Mouse (Mus musculus) ES-E14 (cell line): Measurements from ENCODE around the gene Zkscan5. TPM values are rescaled to one million over a fixed set of nuclear protein-coding genes. Genes with fewer than 3 reads are reported as not detected.
"Not testable (repeated sequence)": the region's sequence is repeated elsewhere in the genome, so short reads cannot be mapped to it uniquely, and the experiment has no call there.

Experiments used
- DNase-seq: peaks from one replicate; pipeline ENCODE4 v3.0.0-alpha.2; 2013; ENCODE audit warnings: low read depth, low spot score
- H3K27ac ChIP-seq: 2 replicates; pipeline ENCODE4 v1.5.1; 2012; ENCODE audit warnings: low read depth, mild to moderate bottlenecking, low read length, moderate library complexity, mixed read lengths; ENCODE audit not compliant: poor library complexity, insufficient read depth, severe bottlenecking
- H3K36me3 ChIP-seq: 2 replicates; pipeline ENCODE4 v1.6.1; 2012; ENCODE audit warnings: mild to moderate bottlenecking, low read length, moderate library complexity, mixed read lengths; ENCODE audit not compliant: control insufficient read depth, poor library complexity, insufficient read depth, severe bottlenecking
- H3K4me1 ChIP-seq, 2 experiments: fragments of 150-350 bp in 1 of 2; sonication (generic) in 1 of 2; 2 replicates each; pipeline ENCODE4 v1.6.1; 2012; ENCODE audit warnings: low read length in 2 of 2, mild to moderate bottlenecking in 1 of 2, mixed read lengths in 1 of 2; ENCODE audit not compliant: control insufficient read depth in 2 of 2, insufficient read depth in 2 of 2, poor library complexity in 1 of 2
- H3K4me3 ChIP-seq, 2 experiments: fragments of 150-350 bp in 1 of 2; sonication (generic) in 1 of 2; 2 replicates each; pipeline ENCODE4 v1.5.1; 2012; ENCODE audit warnings: low read length in 2 of 2, low read depth in 1 of 2, mild to moderate bottlenecking in 1 of 2, mixed read lengths in 1 of 2; ENCODE audit not compliant: insufficient read depth in 1 of 2, poor library complexity in 1 of 2, severe bottlenecking in 1 of 2
- H3K9ac ChIP-seq: 2 replicates; pipeline ENCODE4 v1.6.1; 2012; ENCODE audit warnings: low read depth, mild to moderate bottlenecking, low read length, mixed read lengths; ENCODE audit not compliant: poor library complexity, insufficient read depth, severe bottlenecking
- H3K9me3 ChIP-seq: fragments of 150-350 bp; sonication (generic); 2 replicates; pipeline ENCODE4 v1.6.1; 2012; ENCODE audit warnings: low read depth, mild to moderate bottlenecking, low read length; ENCODE audit not compliant: control insufficient read depth, insufficient read depth
- CHD2 ChIP-seq: IDR thresholded peaks from 2 replicates; pipeline ENCODE4 v1.6.1; 2014; ENCODE audit warnings: mild to moderate bottlenecking, low read depth, low read length, inconsistent platforms
- HCFC1 ChIP-seq: IDR thresholded peaks from 2 replicates; pipeline ENCODE4 v1.6.1; 2012; ENCODE audit warnings: low read length, inconsistent platforms, borderline replicate concordance; ENCODE audit not compliant: insufficient read depth
- MAFK ChIP-seq: IDR thresholded peaks from 2 replicates; pipeline ENCODE4 v1.6.1; 2014; ENCODE audit warnings: mild to moderate bottlenecking, low read depth, low read length, inconsistent platforms; ENCODE audit not compliant: insufficient read depth
- ZC3H11A ChIP-seq: IDR thresholded peaks from 2 replicates; pipeline ENCODE4 v1.6.1; 2012; ENCODE audit warnings: low read depth, mild to moderate bottlenecking, inconsistent platforms, low read length, borderline replicate concordance
- ZNF384 ChIP-seq: IDR thresholded peaks from 2 replicates; pipeline ENCODE4 v1.6.1; 2012; ENCODE audit warnings: low read depth, low read length, inconsistent platforms
- in situ Hi-C, 2 experiments: fragments of 600-800 bp; cut with MboI; formaldehyde crosslinking; loops; one replicate each; pipeline ENCODE4 v1.15.1; 2025; ENCODE audit warnings: low sequenced_read_pairs in 2 of 2, inconsistent platforms in 1 of 2; ENCODE audit not compliant: unreplicated experiment in 2 of 2
- total RNA-seq: library from RNA; depleted of rRNA; stranded (reverse); fragments of 300-350 nt; gene quantifications from 2 replicates; pipeline ENCODE4 v1.2.3, GENCODE M21; 2012

Zkscan5 gene
- total RNA-seq, 1 experiment, result 16.9 TPM

DNA sequence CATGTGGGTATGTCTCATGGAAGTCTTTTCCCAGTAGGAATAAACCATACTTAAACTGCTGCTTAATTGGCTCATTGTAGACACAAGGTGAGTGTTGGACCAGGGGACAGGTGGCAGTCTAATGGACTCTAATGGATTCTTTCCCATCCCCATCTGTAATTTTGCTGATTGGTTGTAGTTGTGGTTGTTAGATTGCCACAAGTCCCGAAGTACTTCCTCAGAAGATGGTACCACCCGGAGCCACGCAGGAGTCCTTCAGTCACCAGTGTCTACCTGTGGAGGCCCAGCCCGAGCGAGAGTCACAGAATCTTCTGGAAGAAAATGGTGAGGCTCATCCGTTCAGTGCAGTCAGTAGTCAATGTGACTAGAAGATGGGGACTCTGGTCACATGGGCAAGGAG lies 3.0 kb downstream of the Zkscan5 start:
- H3K9me3 ChIP-seq, result no peaks in the 10 kb centered on the region
- H3K4me1 ChIP-seq, result peaks cover 0 to 5% of the 10 kb centered on the region in 2 experiments; a peak in 1 of 4 replicates
- no peak for TF ChIP-seq HCFC1
- no peak for TF ChIP-seq ZC3H11A
- TF ChIP-seq MAFK, result no peak
- TF ChIP-seq ZNF384, result no peak
- TF ChIP-seq CHD2, result no peak
- DNase-seq, result no peak
- no peak overlapping the region for H3K9ac ChIP-seq
- H3K4me3 ChIP-seq, result no peak overlapping the region
- in situ Hi-C loops, result no loop called here
- no peaks in the 10 kb centered on the region; the same call in 1 of the 2 replicates for H3K36me3 ChIP-seq
- H3K27ac ChIP-seq, result no peak overlapping the region

DNA sequence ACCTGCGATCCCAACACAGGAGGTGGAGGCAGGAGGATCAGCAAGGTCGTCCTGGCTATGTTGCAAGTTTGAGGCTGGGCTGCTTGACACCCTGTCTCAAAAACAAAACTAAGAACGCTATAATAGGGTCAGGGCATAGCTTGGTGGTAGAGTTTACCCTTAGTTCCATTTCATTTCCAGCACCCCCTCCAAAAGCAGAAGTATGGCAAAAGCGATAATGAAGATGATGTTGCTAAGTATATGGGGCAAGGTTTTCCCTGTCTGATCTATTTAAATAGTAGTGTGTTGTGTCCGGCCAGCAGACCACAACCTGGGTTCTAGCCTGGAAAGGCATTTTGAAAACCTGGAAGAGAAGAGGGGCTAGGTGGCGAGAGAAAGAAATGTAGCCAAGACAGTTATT lies 3.6 kb downstream of the Zkscan5 start:
- in situ Hi-C loops, result no loop called here
- no peak for DNase-seq
- Histone ChIP-seq H3K4me3 (no peak overlapping the region), H3K27ac (no peak overlapping the region; the same call in 1 of the 2 replicates), H3K36me3 (no peaks in the 10 kb centered on the region; the same call in 1 of the 2 replicates), H3K4me1 (peaks cover 0 to 5% of the 10 kb centered on the region in 2 experiments; a peak in 1 of 4 replicates), H3K9ac (no peak overlapping the region; the same call in 1 of the 2 replicates), H3K9me3 (no peaks in the 10 kb centered on the region)
- TF ChIP-seq MAFK, result no peak
- TF ChIP-seq CHD2, result no peak
- no peak for TF ChIP-seq ZNF384
- TF ChIP-seq HCFC1, result no peak
- no peak for TF ChIP-seq ZC3H11A

- H3K27ac ChIP-seq, H3K9ac ChIP-seq, in situ Hi-C loops, DNase-seq, H3K36me3 ChIP-seq, H3K4me1 ChIP-seq, H3K9me3 ChIP-seq: not testable (repeated sequence)
- H3K4me3 ChIP-seq, result peak overlapping the region in 1 of 2 experiments; percentile 42; a peak in 2 of 4 replicates
These were observed 4.0 kb downstream of the Zkscan5 start for GRCm38 (mm10) chr5:145208391-145208790.

- Histone ChIP-seq H3K27ac (no peak overlapping the region), H3K9ac (no peak overlapping the region), H3K36me3 (peaks cover 5% of the 10 kb centered on the region; the same call in 1 of the 2 replicates), H3K4me1 (peaks cover 0 to 13% of the 10 kb centered on the region in 2 experiments; a peak in 2 of 4 replicates), H3K4me3 (no peak overlapping the region), H3K9me3 (no peaks in the 10 kb centered on the region)
- no peak for DNase-seq
- in situ Hi-C loops, result no loop called here
- TF ChIP-seq ZNF384, result no peak
- TF ChIP-seq HCFC1, result no peak
- no peak for TF ChIP-seq ZC3H11A
- no peak for TF ChIP-seq MAFK
- no peak for TF ChIP-seq CHD2
These were observed 7.0 kb downstream of the Zkscan5 start for GRCm38 (mm10) chr5:145211340-145211739.

- Histone ChIP-seq H3K9ac (no peak overlapping the region), H3K4me1 (peaks cover 0 to 13% of the 10 kb centered on the region in 2 experiments; a peak in 2 of 4 replicates), H3K4me3 (no peak overlapping the region), H3K36me3 (peaks cover 5% of the 10 kb centered on the region; the same call in 1 of the 2 replicates), H3K27ac (no peak overlapping the region), H3K9me3 (no peaks in the 10 kb centered on the region)
- no peak for TF ChIP-seq HCFC1
- no peak for DNase-seq
- in situ Hi-C loops, result no loop called here
These were observed 7.9 kb downstream of the Zkscan5 start for GRCm38 (mm10) chr5:145212216-145212615.
